Mouse (Mus musculus) CH12.LX (cell line): ENCODE measurements around the gene Art3.

Experiments
- CHD2 ChIP-seq: IDR thresholded peaks from 2 replicates; pipeline ENCODE4 v1.6.1; 2011; ENCODE audit warnings: low read length, improper control_type of control experiment
- CTCF ChIP-seq, 2 experiments: IDR thresholded peaks in 1 of 2; conservative IDR thresholded peaks in 1 of 2; 2 replicates each; pipeline ENCODE4 v1.5.1; 2011 to 2012; ENCODE audit warnings: low read depth in 2 of 2, low read length in 2 of 2, improper control_type of control experiment in 1 of 2, inconsistent platforms in 1 of 2, mild to moderate bottlenecking in 1 of 2, moderate library complexity in 1 of 2
- E2F4 ChIP-seq: IDR thresholded peaks from 2 replicates; pipeline ENCODE4 v1.6.1; 2011; ENCODE audit warnings: low read depth, low read length, improper control_type of control experiment; ENCODE audit not compliant: insufficient replicate concordance
- ETS1 ChIP-seq: conservative IDR thresholded peaks from 2 replicates; pipeline ENCODE4 v1.6.1; 2012; ENCODE audit warnings: low read depth, mild to moderate bottlenecking, inconsistent platforms, low read length, improper control_type of control experiment, moderate library complexity
- KAT2A ChIP-seq: IDR thresholded peaks from 2 replicates; pipeline ENCODE4 v1.6.1; 2012; ENCODE audit warnings: low read length, improper control_type of control experiment, inconsistent platforms; ENCODE audit not compliant: insufficient replicate concordance
- POLR2A ChIP-seq: IDR thresholded peaks from 2 replicates; pipeline ENCODE4 v1.6.1; 2011; ENCODE audit warnings: low read depth, mild to moderate bottlenecking, improper control_type of control experiment, low read length
- USF1 ChIP-seq: IDR thresholded peaks from 2 replicates; pipeline ENCODE4 v1.6.1; 2014; ENCODE audit warnings: low read depth, mild to moderate bottlenecking, inconsistent platforms, low read length, improper control_type of control experiment
- ZKSCAN1 ChIP-seq: IDR thresholded peaks from 2 replicates; pipeline ENCODE4 v1.6.1; 2012; ENCODE audit warnings: low read depth, inconsistent platforms, low read length, improper control_type of control experiment, borderline replicate concordance
- ZNF384 ChIP-seq: IDR thresholded peaks from 2 replicates; pipeline ENCODE4 v1.6.1; 2012; ENCODE audit warnings: low read depth, low read length, improper control_type of control experiment, inconsistent platforms

DNA sequence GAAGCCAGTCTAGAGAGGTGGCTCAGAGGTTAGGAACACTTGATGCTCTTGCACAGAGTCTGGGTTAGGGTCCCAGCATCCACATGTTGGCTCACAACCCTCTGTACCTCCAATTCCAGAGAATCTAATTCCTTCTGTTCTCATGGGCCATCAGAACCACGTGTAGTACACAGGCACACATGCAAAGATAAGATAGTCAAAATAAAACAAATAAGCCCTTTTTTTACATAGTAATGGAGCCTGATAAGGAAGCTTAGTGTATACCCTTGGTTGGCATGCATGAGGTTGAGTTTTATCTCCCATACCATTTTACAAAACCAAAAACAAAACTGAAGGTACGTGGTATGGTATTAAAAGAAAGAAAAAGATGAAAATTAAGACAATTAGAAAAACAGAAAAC lies 125.8 kb downstream of the Art3 start:
- no peak for TF ChIP-seq POLR2A
- no peak for TF ChIP-seq CTCF (conservative IDR thresholded peaks at IDR 0.05 in 1 of 2, IDR thresholded peaks at IDR 0.05 in 1 of 2; ENCODE audit: low read depth in 2 of 2, low read length in 2 of 2)
- TF ChIP-seq KAT2A = no peak
- no peak for TF ChIP-seq CHD2
- no peak for TF ChIP-seq ZNF384
- no peak for TF ChIP-seq USF1
- no peak for TF ChIP-seq ETS1
- TF ChIP-seq ZKSCAN1 = no peak
- no peak for TF ChIP-seq E2F4
